Mouse (Mus musculus) v-Abl transformed pro-B cells (cell line): Measurements from ENCODE around the gene A530032D15Rik.
"Not testable (repeated sequence)": the region's sequence is repeated elsewhere in the genome, so short reads cannot be mapped to it uniquely, and the experiment has no call there.

Source experiments
- in situ Hi-C, 2 experiments: fragments of 400-800 bp; cut with MboI; formaldehyde crosslinking; loops; one replicate each; pipeline ENCODE4 v1.15.1; 2025; ENCODE audit not compliant: unreplicated experiment in 2 of 2

A530032D15Rik gene

GRCm38 (mm10) chr1:85109753-85110152 lies at the start of gene A530032D15Rik:
A530032D15Rik (minus strand) TSS chr1:85109853.
- in situ Hi-C loops: loop anchor here in 1 of 2 experiments (10.0 to 25.0 kb wide), 2 partner anchors 625 to 1372 kb away; no protein-coding TSS in a partner anchor

- in situ Hi-C loops: not testable (repeated sequence)
Observed at GRCm38 (mm10) chr1:85155151-85155550, 45.5 kb upstream of the A530032D15Rik start.

GRCm38 (mm10) chr1:85133671-85134070 lies 24.0 kb upstream of the A530032D15Rik start:
- in situ Hi-C loops: not testable (repeated sequence)

GRCm38 (mm10) chr1:85121841-85122240 lies 12.2 kb upstream of the A530032D15Rik start:
- in situ Hi-C loops: loop anchor here in 1 of 2 experiments (25.0 kb wide), 1 partner anchor 1385 kb away; no protein-coding TSS in a partner anchor

GRCm38 (mm10) chr1:85118341-85118740 lies 8.7 kb upstream of the A530032D15Rik start:
- in situ Hi-C loops: loop anchor here in 1 of 2 experiments (10.0 to 25.0 kb wide), 2 partner anchors 616 to 1381 kb away; no protein-coding TSS in a partner anchor

GRCm38 (mm10) chr1:85117537-85117936 lies 7.9 kb upstream of the A530032D15Rik start:
- in situ Hi-C loops: loop anchor here in 1 of 2 experiments (10.0 to 25.0 kb wide), 2 partner anchors 617 to 1380 kb away; no protein-coding TSS in a partner anchor

GRCm38 (mm10) chr1:85114666-85115402 lies 5.2 kb upstream of the A530032D15Rik start:
- in situ Hi-C loops: loop anchor here in 1 of 2 experiments (10.0 to 25.0 kb wide), 2 partner anchors 620 to 1378 kb away; no protein-coding TSS in a partner anchor

GRCm38 (mm10) chr1:85114078-85114477 lies 4.4 kb upstream of the A530032D15Rik start:
- in situ Hi-C loops: loop anchor here in 1 of 2 experiments (10.0 to 25.0 kb wide), 2 partner anchors 621 to 1377 kb away; no protein-coding TSS in a partner anchor

- in situ Hi-C loops: loop anchor here in 1 of 2 experiments (10.0 to 25.0 kb wide), 2 partner anchors 622 to 1376 kb away; no protein-coding TSS in a partner anchor
Observed at GRCm38 (mm10) chr1:85112889-85113288, 3.2 kb upstream of the A530032D15Rik start.

GRCm38 (mm10) chr1:85112266-85112665 lies 2.6 kb upstream of the A530032D15Rik start:
- in situ Hi-C loops: loop anchor here in 1 of 2 experiments (10.0 to 25.0 kb wide), 2 partner anchors 623 to 1375 kb away; no protein-coding TSS in a partner anchor

GRCm38 (mm10) chr1:85111572-85111971 lies 1.9 kb upstream of the A530032D15Rik start:
- in situ Hi-C loops: loop anchor here in 1 of 2 experiments (10.0 to 25.0 kb wide), 2 partner anchors 623 to 1374 kb away; no protein-coding TSS in a partner anchor

GRCm38 (mm10) chr1:85110876-85111275 lies 1.2 kb upstream of the A530032D15Rik start:
- in situ Hi-C loops: loop anchor here in 1 of 2 experiments (10.0 to 25.0 kb wide), 2 partner anchors 624 to 1374 kb away; no protein-coding TSS in a partner anchor

- in situ Hi-C loops: loop anchor here in 1 of 2 experiments (25.0 kb wide), 1 partner anchor 1369 kb away; no protein-coding TSS in a partner anchor
Observed at GRCm38 (mm10) chr1:85106013-85106412, 3.6 kb downstream of the A530032D15Rik start.

GRCm38 (mm10) chr1:85105336-85105735 lies 4.3 kb downstream of the A530032D15Rik start:
- in situ Hi-C loops: loop anchor here in 1 of 2 experiments (25.0 kb wide), 1 partner anchor 1368 kb away; no protein-coding TSS in a partner anchor

GRCm38 (mm10) chr1:85101754-85102153 lies 7.9 kb downstream of the A530032D15Rik start:
- in situ Hi-C loops: loop anchor here in 1 of 2 experiments (25.0 kb wide), 1 partner anchor 1364 kb away; no protein-coding TSS in a partner anchor

GRCm38 (mm10) chr1:85099864-85100263 lies 9.8 kb downstream of the A530032D15Rik start, which contains the start of gene Gm10553:
Gm10553 (plus strand) TSS chr1:85100164.
- in situ Hi-C loops: loop anchor here in 1 of 2 experiments (25.0 kb wide), 1 partner anchor 1363 kb away; no protein-coding TSS in a partner anchor

- in situ Hi-C loops: not testable (repeated sequence)
Observed at GRCm38 (mm10) chr1:85099081-85099480, 10.6 kb downstream of the A530032D15Rik start.

- in situ Hi-C loops: not testable (repeated sequence)
Observed at GRCm38 (mm10) chr1:85093011-85093572, 16.6 kb downstream of the A530032D15Rik start.

- in situ Hi-C loops: not testable (repeated sequence)
Observed at GRCm38 (mm10) chr1:85092169-85092568, 17.5 kb downstream of the A530032D15Rik start.

- in situ Hi-C loops: not testable (repeated sequence)
Observed at GRCm38 (mm10) chr1:85086211-85086610, 23.4 kb downstream of the A530032D15Rik start.
